Mouse (Mus musculus): ENCODE measurements at regions not wholly inside any gene's neighbourhood (a gene's known extent, or its start where the extent isn't known, plus 50 kb on each side); places are given as distances from the start of the nearest gene placed in this dataset.

DNA sequence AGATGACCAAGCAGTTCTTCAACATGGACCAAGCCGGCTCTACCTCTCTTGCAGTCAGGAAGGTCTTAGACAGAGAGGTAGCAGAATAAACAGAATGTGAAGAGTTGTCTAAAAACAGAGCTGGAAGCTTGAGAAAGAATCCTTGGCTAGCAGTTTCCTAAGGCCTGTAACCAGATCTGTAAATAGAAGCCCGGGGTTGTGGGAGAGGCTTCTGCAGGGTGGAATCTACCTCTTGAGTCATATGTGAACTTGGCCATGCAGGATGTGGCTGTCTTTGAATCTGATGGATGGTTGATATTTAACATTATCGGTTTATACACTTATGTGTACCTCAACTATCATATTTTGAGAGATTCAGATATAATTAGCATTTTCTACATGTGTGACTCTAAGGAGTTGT, 99.4 kb downstream of the Trib2 start:
- no peaks in the 10 kb centered on the region for H3K36me3 ChIP-seq (ENCODE audit: control insufficient read depth, insufficient read depth, low read length)
- peak overlapping the region; percentile 58; the same call in 1 of the 2 replicates for H3K27ac ChIP-seq (ENCODE audit: low read depth, low read length)
- H3K4me2 ChIP-seq = no peak overlapping the region
- ATAC-seq (replicated peaks; ENCODE audit: insufficient number of reproducible peaks, low FRiP score, low TSS enrichment) = no peak
- 73% methylated on average over 3 of the region's 3 CpGs for WGBS (ENCODE audit: insufficient replicate concordance)
- no peak overlapping the region for H3K4me3 ChIP-seq (ENCODE audit: low read depth, low read length)
- no peaks in the 10 kb centered on the region for H3K9me3 ChIP-seq (replicated peaks; ENCODE audit: control insufficient read depth, low read length)
- H3K4me1 ChIP-seq (ENCODE audit: control insufficient read depth, insufficient read depth, low read length) = 0 out of 2 replicates have a peak, but pooled peaks cover 4% of the 10 kb centered on the region
- H3K27me3 ChIP-seq (ENCODE audit: control insufficient read depth, insufficient read depth, low read length) = no peaks in the 10 kb centered on the region
- H3K9ac ChIP-seq (ENCODE audit: low read depth, low read length) = no peak overlapping the region

- Histone ChIP-seq H3K4me2 (no peak overlapping the region), H3K27ac (ENCODE audit: low read depth, low read length) (no peak overlapping the region), H3K36me3 (ENCODE audit: control insufficient read depth, insufficient read depth, low read length) (no peaks in the 10 kb centered on the region), H3K4me3 (ENCODE audit: low read depth, low read length) (no peak overlapping the region), H3K9me3 (replicated peaks; ENCODE audit: control insufficient read depth, low read length) (no peaks in the 10 kb centered on the region), H3K4me1 (ENCODE audit: control insufficient read depth, insufficient read depth, low read length) (0 out of 2 replicates have a peak, but pooled peaks cover 4% of the 10 kb centered on the region), H3K27me3 (ENCODE audit: control insufficient read depth, insufficient read depth, low read length) (no peaks in the 10 kb centered on the region), H3K9ac (ENCODE audit: low read depth, low read length) (no peak overlapping the region)
- WGBS (ENCODE audit: insufficient replicate concordance) = 90% methylated on average over 2 of the region's 2 CpGs
- no peak for ATAC-seq (replicated peaks; ENCODE audit: insufficient number of reproducible peaks, low FRiP score, low TSS enrichment)
Observed at GRCm38 (mm10) chr12:15713623-15714022, 103.1 kb downstream of the Trib2 start.

- no peaks in the 10 kb centered on the region for H3K9me3 ChIP-seq (replicated peaks; ENCODE audit: control insufficient read depth, low read length)
- H3K4me1 ChIP-seq (ENCODE audit: control insufficient read depth, insufficient read depth, low read length) = peaks cover 3% of the 10 kb centered on the region
- H3K9ac ChIP-seq (ENCODE audit: low read depth, low read length) = no peak overlapping the region
- H3K4me2 ChIP-seq = no peak overlapping the region
- H3K27me3 ChIP-seq (ENCODE audit: control insufficient read depth, insufficient read depth, low read length) = no peaks in the 10 kb centered on the region
- H3K27ac ChIP-seq (ENCODE audit: low read depth, low read length) = no peak overlapping the region
- 80% methylated on average over 6 of the region's 6 CpGs for WGBS (ENCODE audit: insufficient replicate concordance)
- no peaks in the 10 kb centered on the region for H3K36me3 ChIP-seq (ENCODE audit: control insufficient read depth, insufficient read depth, low read length)
- H3K4me3 ChIP-seq (ENCODE audit: low read depth, low read length) = no peak overlapping the region
- no peak for ATAC-seq (replicated peaks; ENCODE audit: insufficient number of reproducible peaks, low FRiP score, low TSS enrichment)
Observed at GRCm38 (mm10) chr12:15707570-15708095, 109.1 kb downstream of the Trib2 start.

DNA sequence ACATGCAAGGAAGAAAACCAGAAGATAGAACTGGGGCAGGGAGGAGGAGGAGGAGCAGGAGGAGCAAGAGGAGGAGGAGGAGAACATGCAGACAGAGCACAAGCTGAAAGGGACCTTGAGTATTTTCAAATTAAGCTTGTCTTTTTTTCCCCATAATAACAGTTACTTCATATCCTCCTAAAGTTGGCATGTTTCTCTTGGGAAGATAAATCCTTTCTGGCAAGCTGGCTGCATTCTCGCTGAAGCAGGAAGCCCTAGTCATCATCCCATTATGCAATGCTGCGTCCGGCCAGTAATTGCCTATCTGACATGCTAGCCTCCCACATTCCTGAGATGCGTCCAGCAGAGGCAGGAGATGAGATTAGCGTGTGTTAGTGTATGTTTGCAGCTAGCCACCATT, 112.3 kb downstream of the Trib2 start:
- no peak overlapping the region for H3K9ac ChIP-seq (ENCODE audit: low read depth, low read length)
- H3K4me3 ChIP-seq (ENCODE audit: low read depth, low read length) = no peak overlapping the region
- H3K27ac ChIP-seq (ENCODE audit: low read depth, low read length) = peak overlapping the region; percentile 31
- 17% methylated on average over 5 of the region's 5 CpGs for WGBS (ENCODE audit: insufficient replicate concordance)
- ATAC-seq (replicated peaks; ENCODE audit: insufficient number of reproducible peaks, low FRiP score, low TSS enrichment) = no peak; the same call in 1 of the 2 replicates
- H3K27me3 ChIP-seq (ENCODE audit: control insufficient read depth, insufficient read depth, low read length) = no peaks in the 10 kb centered on the region
- peaks cover 3% of the 10 kb centered on the region for H3K4me1 ChIP-seq (ENCODE audit: control insufficient read depth, insufficient read depth, low read length)
- no peaks in the 10 kb centered on the region for H3K9me3 ChIP-seq (replicated peaks; ENCODE audit: control insufficient read depth, low read length)
- H3K36me3 ChIP-seq (ENCODE audit: control insufficient read depth, insufficient read depth, low read length) = no peaks in the 10 kb centered on the region
- H3K4me2 ChIP-seq = peak overlapping the region; percentile 31

DNA sequence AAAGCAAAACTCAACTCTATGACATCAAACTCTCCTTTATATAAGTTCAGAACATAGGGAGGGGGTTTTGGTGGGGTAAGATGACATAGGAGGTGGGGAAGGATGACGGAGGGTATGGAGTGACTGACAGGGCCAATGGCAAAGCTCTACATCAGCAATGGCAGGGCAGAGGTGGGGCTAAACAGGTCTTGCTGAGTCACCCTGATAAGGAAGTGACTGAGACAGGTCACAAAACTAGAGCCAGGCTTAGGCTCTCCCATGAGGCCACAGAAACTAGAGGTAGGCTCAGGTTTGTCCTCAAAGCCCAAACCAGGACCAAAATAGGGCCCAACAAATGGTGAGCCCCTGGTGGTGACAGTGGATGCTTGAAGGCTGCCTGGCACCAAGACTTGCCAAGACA, 114.6 kb downstream of the Trib2 start:
- no peak overlapping the region for H3K4me3 ChIP-seq (ENCODE audit: low read depth, low read length)
- H3K36me3 ChIP-seq (ENCODE audit: control insufficient read depth, insufficient read depth, low read length) = no peaks in the 10 kb centered on the region
- H3K4me1 ChIP-seq (ENCODE audit: control insufficient read depth, insufficient read depth, low read length) = peaks cover 3% of the 10 kb centered on the region
- no peak overlapping the region for H3K27ac ChIP-seq (ENCODE audit: low read depth, low read length)
- H3K9me3 ChIP-seq (replicated peaks; ENCODE audit: control insufficient read depth, low read length) = no peaks in the 10 kb centered on the region
- H3K27me3 ChIP-seq (ENCODE audit: control insufficient read depth, insufficient read depth, low read length) = no peaks in the 10 kb centered on the region
- H3K4me2 ChIP-seq = no peak overlapping the region
- ATAC-seq (replicated peaks; ENCODE audit: insufficient number of reproducible peaks, low FRiP score, low TSS enrichment) = no peak
- no peak overlapping the region for H3K9ac ChIP-seq (ENCODE audit: low read depth, low read length)
- 87% methylated on average over 1 of the region's 1 CpGs for WGBS (ENCODE audit: insufficient replicate concordance)

GRCm38 (mm10) chr12:15698829-15699228, 117.9 kb downstream of the Trib2 start:
- ATAC-seq (replicated peaks; ENCODE audit: insufficient number of reproducible peaks, low FRiP score, low TSS enrichment) = no peak
- Histone ChIP-seq H3K9me3 (replicated peaks; ENCODE audit: control insufficient read depth, low read length) (no peaks in the 10 kb centered on the region), H3K4me3 (ENCODE audit: low read depth, low read length) (no peak overlapping the region), H3K36me3 (ENCODE audit: control insufficient read depth, insufficient read depth, low read length) (no peaks in the 10 kb centered on the region), H3K4me1 (ENCODE audit: control insufficient read depth, insufficient read depth, low read length) (no peaks in the 10 kb centered on the region), H3K27ac (ENCODE audit: low read depth, low read length) (no peak overlapping the region), H3K9ac (ENCODE audit: low read depth, low read length) (no peak overlapping the region), H3K4me2 (no peak overlapping the region), H3K27me3 (ENCODE audit: control insufficient read depth, insufficient read depth, low read length) (no peaks in the 10 kb centered on the region)
- WGBS (ENCODE audit: insufficient replicate concordance) = 31% methylated on average over 4 of the region's 4 CpGs

GRCm38 (mm10) chr12:15698042-15698771, 118.5 kb downstream of the Trib2 start:
- Histone ChIP-seq H3K27me3 (ENCODE audit: control insufficient read depth, insufficient read depth, low read length) (no peaks in the 10 kb centered on the region), H3K4me2 (no peak overlapping the region), H3K9me3 (replicated peaks; ENCODE audit: control insufficient read depth, low read length) (no peaks in the 10 kb centered on the region), H3K4me1 (ENCODE audit: control insufficient read depth, insufficient read depth, low read length) (no peaks in the 10 kb centered on the region), H3K36me3 (ENCODE audit: control insufficient read depth, insufficient read depth, low read length) (no peaks in the 10 kb centered on the region), H3K27ac (ENCODE audit: low read depth, low read length) (no peak overlapping the region), H3K9ac (ENCODE audit: low read depth, low read length) (no peak overlapping the region), H3K4me3 (ENCODE audit: low read depth, low read length) (no peak overlapping the region)
- WGBS (ENCODE audit: insufficient replicate concordance) = 65% methylated on average over 6 of the region's 6 CpGs
- ATAC-seq (replicated peaks; ENCODE audit: insufficient number of reproducible peaks, low FRiP score, low TSS enrichment) = no peak

- Histone ChIP-seq H3K27me3 (ENCODE audit: control insufficient read depth, insufficient read depth, low read length) (no peaks in the 10 kb centered on the region), H3K4me1 (ENCODE audit: control insufficient read depth, insufficient read depth, low read length) (no peaks in the 10 kb centered on the region), H3K9me3 (replicated peaks; ENCODE audit: control insufficient read depth, low read length) (no peaks in the 10 kb centered on the region), H3K4me2 (no peak overlapping the region), H3K27ac (ENCODE audit: low read depth, low read length) (no peak overlapping the region), H3K9ac (ENCODE audit: low read depth, low read length) (no peak overlapping the region), H3K4me3 (ENCODE audit: low read depth, low read length) (no peak overlapping the region), H3K36me3 (ENCODE audit: control insufficient read depth, insufficient read depth, low read length) (no peaks in the 10 kb centered on the region)
- WGBS (ENCODE audit: insufficient replicate concordance) = 83% methylated on average over 2 of the region's 2 CpGs
- no peak for ATAC-seq (replicated peaks; ENCODE audit: insufficient number of reproducible peaks, low FRiP score, low TSS enrichment)
Observed at GRCm38 (mm10) chr12:15688342-15688741, 128.4 kb downstream of the Trib2 start.

- ATAC-seq (replicated peaks; ENCODE audit: insufficient number of reproducible peaks, low FRiP score, low TSS enrichment) = no peak
- Histone ChIP-seq H3K27ac (ENCODE audit: low read depth, low read length) (no peak overlapping the region), H3K4me3 (ENCODE audit: low read depth, low read length) (no peak overlapping the region), H3K4me2 (no peak overlapping the region), H3K27me3 (ENCODE audit: control insufficient read depth, insufficient read depth, low read length) (no peaks in the 10 kb centered on the region), H3K4me1 (ENCODE audit: control insufficient read depth, insufficient read depth, low read length) (no peaks in the 10 kb centered on the region), H3K9ac (ENCODE audit: low read depth, low read length) (no peak overlapping the region), H3K9me3 (replicated peaks; ENCODE audit: control insufficient read depth, low read length) (no peaks in the 10 kb centered on the region), H3K36me3 (ENCODE audit: control insufficient read depth, insufficient read depth, low read length) (no peaks in the 10 kb centered on the region)
- 76% methylated on average over 5 of the region's 5 CpGs for WGBS (ENCODE audit: insufficient replicate concordance)
Observed at GRCm38 (mm10) chr12:15684311-15684710, 132.4 kb downstream of the Trib2 start.
